Comparison of ENCODE assay signal across 31 mouse cellular contexts in the genomic region with DNA sequence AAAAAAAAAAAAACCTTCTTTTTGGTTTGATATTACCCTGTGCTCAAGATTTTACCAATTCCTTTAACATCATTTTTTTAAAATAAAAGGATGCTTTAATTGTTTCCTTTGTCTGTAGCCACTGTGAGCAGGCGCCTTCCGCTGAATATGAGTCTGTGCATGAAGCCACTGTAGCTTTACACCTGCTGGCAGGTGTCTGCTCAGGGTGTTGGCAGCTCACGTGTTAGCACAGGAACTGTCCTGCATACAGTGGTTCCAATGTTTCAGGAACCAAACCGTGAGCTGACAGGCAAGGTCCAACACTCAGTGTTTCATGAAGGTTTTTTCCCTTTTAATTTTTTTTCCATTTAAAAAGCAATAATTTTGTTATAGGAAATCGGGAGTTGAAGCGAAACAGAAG.
"Had no signal": no experiment of that assay in that cellular context is flagged by ENCODE, and none has a peak within 500 bp of the region (broad histone marks: within the 10 kb centered on the region; RNA-seq: fewer than 3 reads in every experiment).

No protein-coding gene starts in this region.

- H3K9me3 ChIP-seq: limb, embryonic 10.5 days; limb, embryonic 12.5 days; limb, embryonic 13.5 days; limb, embryonic 15.5 days; liver, embryonic 12.5 days; liver, embryonic 13.5 days; liver, embryonic 15.5 days; lung, embryonic 15.5 days; megakaryocyte, embryonic 14.5 days; midbrain, embryonic 10.5 days; midbrain, embryonic 12.5 days; midbrain, embryonic 13.5 days; midbrain, embryonic 15.5 days; neural tube, embryonic 12.5 days; neural tube, embryonic 13.5 days had no signal

- H3K9ac ChIP-seq: limb, embryonic 12.5 days; limb, embryonic 13.5 days; limb, embryonic 15.5 days; liver, embryonic 12.5 days; liver, embryonic 13.5 days; liver, embryonic 14.5 days; liver, embryonic 15.5 days; liver, postnatal 0 days; lung, embryonic 14.5 days; lung, embryonic 15.5 days; midbrain, embryonic 12.5 days; midbrain, embryonic 13.5 days; midbrain, embryonic 15.5 days; neural tube, embryonic 12.5 days; neural tube, embryonic 13.5 days had no signal

- H3K36me3 ChIP-seq: limb, embryonic 10.5 days; limb, embryonic 12.5 days; limb, embryonic 13.5 days; limb, embryonic 15.5 days; liver, embryonic 12.5 days; liver, embryonic 13.5 days; liver, embryonic 15.5 days; lung, embryonic 15.5 days; midbrain, embryonic 10.5 days; midbrain, embryonic 12.5 days; midbrain, embryonic 13.5 days; midbrain, embryonic 15.5 days; neural tube, embryonic 12.5 days; neural tube, embryonic 13.5 days had no signal

- H3K4me2 ChIP-seq: limb, embryonic 12.5 days; limb, embryonic 13.5 days; limb, embryonic 15.5 days; liver, embryonic 11.5 days; liver, embryonic 12.5 days; liver, embryonic 13.5 days; liver, embryonic 15.5 days; lung, embryonic 14.5 days; lung, embryonic 15.5 days; midbrain, embryonic 12.5 days; midbrain, embryonic 13.5 days; midbrain, embryonic 15.5 days; neural tube, embryonic 12.5 days; neural tube, embryonic 13.5 days had no signal

- H3K27ac ChIP-seq: limb, embryonic 10.5 days; limb, embryonic 12.5 days; limb, embryonic 13.5 days; limb, embryonic 15.5 days; liver, embryonic 12.5 days; liver, embryonic 13.5 days; liver, embryonic 14.5 days; liver, embryonic 15.5 days; lung, embryonic 15.5 days; macrophage; midbrain, embryonic 10.5 days; midbrain, embryonic 12.5 days; midbrain, embryonic 13.5 days; midbrain, embryonic 15.5 days; neural tube, embryonic 12.5 days; neural tube, embryonic 13.5 days had no signal

- ATAC-seq: liver, embryonic 12.5 days; liver, postnatal 0 days; lung, postnatal 0 days; midbrain, embryonic 13.5 days; midbrain, embryonic 15.5 days had no signal

- H3K4me1 ChIP-seq: liver, embryonic 12.5 days; liver, embryonic 13.5 days; liver, embryonic 15.5 days; lung, embryonic 15.5 days; megakaryocyte, embryonic 14.5 days; midbrain, embryonic 10.5 days; midbrain, embryonic 12.5 days; midbrain, embryonic 13.5 days; midbrain, embryonic 15.5 days; neural tube, embryonic 12.5 days; neural tube, embryonic 13.5 days had no signal

- H3K27me3 ChIP-seq: limb, embryonic 12.5 days; limb, embryonic 13.5 days; limb, embryonic 15.5 days; liver, embryonic 12.5 days; liver, embryonic 13.5 days; liver, embryonic 15.5 days; lung, embryonic 15.5 days; megakaryocyte, embryonic 14.5 days; midbrain, embryonic 12.5 days; midbrain, embryonic 13.5 days; midbrain, embryonic 15.5 days; neural tube, embryonic 12.5 days; neural tube, embryonic 13.5 days had no signal

- H3K4me3 ChIP-seq: limb, embryonic 10.5 days; limb, embryonic 12.5 days; limb, embryonic 13.5 days; limb, embryonic 15.5 days; liver, embryonic 12.5 days; liver, embryonic 13.5 days; liver, embryonic 15.5 days; lung, embryonic 15.5 days; megakaryocyte, embryonic 14.5 days; midbrain, embryonic 10.5 days; midbrain, embryonic 12.5 days; midbrain, embryonic 13.5 days; midbrain, embryonic 15.5 days; myocyte; neural tube, embryonic 12.5 days; neural tube, embryonic 13.5 days had no signal

- DNase-seq: left cerebral cortex, postnatal 4 days; liver; liver, embryonic 13.5 days; liver, postnatal 0 days; lung, adult 18-20 months; lung, adult 2 months; lung, embryonic 14.5 days; lung, postnatal 10 days; lung, postnatal 14 days; lung, postnatal 36 days; lung, postnatal 4 days; midbrain, embryonic 14.5 days had no signal
